Mouse (Mus musculus): Measurements from ENCODE around the gene Gtf2f2. TPM values are rescaled to one million over a fixed set of nuclear protein-coding genes. Genes with fewer than 3 reads are reported as not detected.

Gene Gtf2f2
- polyA plus RNA-seq, 1 experiment from 2014 or later, result 55.9 TPM

DNA sequence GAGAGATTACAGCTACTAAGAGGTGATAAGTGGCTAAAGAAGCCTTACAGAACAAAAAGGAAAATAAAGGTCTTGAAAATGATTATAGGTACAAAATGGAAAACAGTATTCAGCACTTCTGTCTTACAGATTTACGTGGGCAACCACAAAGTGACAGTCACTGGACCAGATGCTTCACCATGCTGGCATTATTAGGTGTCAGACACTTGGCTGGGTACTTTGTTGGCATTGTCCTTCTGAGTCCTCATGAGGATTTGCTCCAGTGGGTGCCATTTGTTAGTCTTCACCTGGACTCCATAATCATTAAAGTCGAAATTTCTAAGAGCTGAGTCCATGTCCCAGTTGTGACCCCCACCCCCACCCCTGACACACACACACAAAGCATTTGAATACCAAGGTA is 3.7 kb upstream of the Gtf2f2 start:
- Histone ChIP-seq H3K4me1 (ENCODE audit: control insufficient read depth, insufficient read depth, low read length) (no peaks in the 10 kb centered on the region), H3K27ac (replicated peaks; ENCODE audit: low read depth, low read length) (no peak overlapping the region), H3K36me3 (replicated peaks; ENCODE audit: control insufficient read depth, insufficient read depth, low read depth, low read length) (no peaks in the 10 kb centered on the region), H3K9ac (replicated peaks; ENCODE audit: low read length) (no peak overlapping the region), H3K27me3 (ENCODE audit: control insufficient read depth, insufficient read depth, low read length) (no peaks in the 10 kb centered on the region), H3K4me2 (ENCODE audit: low read depth, low read length) (no peak overlapping the region), H3K9me3 (replicated peaks; ENCODE audit: control insufficient read depth, low read length) (no peaks in the 10 kb centered on the region), H3K4me3 (ENCODE audit: low read depth, low read length) (no peak overlapping the region)
- no peak for ATAC-seq (replicated peaks; ENCODE audit: insufficient number of reproducible peaks, low FRiP score, low TSS enrichment, low read depth)
- 64% methylated on average over 2 of the region's 2 CpGs for whole genome bisulfite sequencing
- DNase-seq (ENCODE audit: low spot score), result no peak

DNA sequence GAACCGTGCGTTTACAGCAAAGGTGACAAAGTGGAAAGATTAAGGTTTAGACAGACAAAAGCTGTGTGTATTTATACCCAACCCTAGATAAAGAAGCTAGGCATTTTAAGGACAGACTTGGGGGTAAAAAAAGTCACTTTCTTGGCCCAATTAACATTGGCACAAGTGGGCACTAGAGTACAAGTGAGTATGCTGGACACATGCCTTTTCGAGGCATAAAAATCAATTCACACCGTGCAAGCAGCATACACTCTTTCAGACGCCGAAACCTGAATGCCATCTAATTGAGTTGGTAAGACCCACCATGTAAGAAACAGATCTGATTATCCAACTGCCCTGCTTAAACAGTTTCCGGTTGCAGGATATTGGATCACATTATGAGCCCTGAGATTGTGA is 395 bp upstream of the Gtf2f2 start:
- H3K4me2 ChIP-seq (ENCODE audit: low read depth, low read length), result peak overlapping the region; percentile 45
- no peak overlapping the region for H3K9ac ChIP-seq (replicated peaks; ENCODE audit: low read length)
- peak; percentile 6 for DNase-seq (ENCODE audit: low spot score)
- no peaks in the 10 kb centered on the region for H3K4me1 ChIP-seq (ENCODE audit: control insufficient read depth, insufficient read depth, low read length)
- no peaks in the 10 kb centered on the region for H3K9me3 ChIP-seq (replicated peaks; ENCODE audit: control insufficient read depth, low read length)
- H3K36me3 ChIP-seq (replicated peaks; ENCODE audit: control insufficient read depth, insufficient read depth, low read depth, low read length), result no peaks in the 10 kb centered on the region
- peak overlapping the region; percentile 91; the same call in 1 of the 2 replicates for H3K4me3 ChIP-seq (ENCODE audit: low read depth, low read length)
- 26% methylated on average over 7 of the region's 7 CpGs for whole genome bisulfite sequencing
- ATAC-seq (replicated peaks; ENCODE audit: insufficient number of reproducible peaks, low FRiP score, low TSS enrichment, low read depth), result peak; percentile 53
- no peaks in the 10 kb centered on the region for H3K27me3 ChIP-seq (ENCODE audit: control insufficient read depth, insufficient read depth, low read length)
- no peak overlapping the region for H3K27ac ChIP-seq (replicated peaks; ENCODE audit: low read depth, low read length)

DNA sequence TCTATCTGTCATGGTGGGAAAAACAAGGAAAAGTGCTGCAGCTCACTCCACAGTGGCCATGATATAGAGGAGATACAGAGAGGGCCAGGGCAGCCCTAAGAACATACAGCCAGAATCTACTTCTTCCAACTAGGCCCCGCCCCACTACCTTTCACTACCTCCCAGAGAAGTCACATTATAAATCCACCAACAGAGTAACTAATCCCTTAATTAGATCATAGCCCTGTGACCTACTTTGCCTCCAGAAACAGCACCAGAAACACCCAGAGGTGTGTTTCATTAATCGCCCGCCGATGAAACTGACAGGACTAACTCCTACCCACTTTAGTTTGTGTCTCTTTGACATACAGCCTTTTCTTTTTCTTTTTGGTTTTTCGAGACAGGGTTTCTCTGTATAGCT is 1.5 kb downstream of the Gtf2f2 start:
- DNase-seq (ENCODE audit: low spot score) (no peak), ATAC-seq (replicated peaks; ENCODE audit: insufficient number of reproducible peaks, low FRiP score, low TSS enrichment, low read depth) (no peak)
- 79% methylated on average over 5 of the region's 5 CpGs for WGBS
- no peak overlapping the region for H3K27ac ChIP-seq (replicated peaks; ENCODE audit: low read depth, low read length)
- no peaks in the 10 kb centered on the region for H3K9me3 ChIP-seq (replicated peaks; ENCODE audit: control insufficient read depth, low read length)
- no peaks in the 10 kb centered on the region for H3K4me1 ChIP-seq (ENCODE audit: control insufficient read depth, insufficient read depth, low read length)
- no peak overlapping the region for H3K4me2 ChIP-seq (ENCODE audit: low read depth, low read length)
- no peaks in the 10 kb centered on the region for H3K27me3 ChIP-seq (ENCODE audit: control insufficient read depth, insufficient read depth, low read length)
- H3K9ac ChIP-seq (replicated peaks; ENCODE audit: low read length), result no peak overlapping the region
- H3K36me3 ChIP-seq (replicated peaks; ENCODE audit: control insufficient read depth, insufficient read depth, low read depth, low read length), result no peaks in the 10 kb centered on the region
- peak overlapping the region; percentile 91 for H3K4me3 ChIP-seq (ENCODE audit: low read depth, low read length)

DNA sequence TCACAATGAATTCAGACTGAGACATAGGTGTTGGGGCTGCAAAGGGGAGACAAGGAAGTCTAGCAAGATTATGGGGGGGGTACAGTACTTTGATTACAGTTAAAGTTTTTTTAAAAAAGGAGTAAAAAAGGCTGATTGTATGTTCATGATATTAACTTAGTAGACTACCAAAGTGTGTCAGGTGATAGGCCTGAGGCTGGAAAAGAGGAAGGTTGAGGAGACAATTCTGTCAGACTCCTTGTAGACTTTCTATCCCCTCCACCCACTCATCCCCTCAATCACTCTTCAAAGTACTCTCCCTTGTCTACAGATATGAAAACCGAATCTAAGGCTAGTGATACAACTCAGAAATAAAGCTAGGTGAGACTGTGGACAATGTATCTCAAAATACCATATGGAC is 2.5 kb downstream of the Gtf2f2 start:
- ATAC-seq (replicated peaks; ENCODE audit: insufficient number of reproducible peaks, low FRiP score, low TSS enrichment, low read depth) (no peak), DNase-seq (ENCODE audit: low spot score) (no peak)
- Histone ChIP-seq H3K4me1 (ENCODE audit: control insufficient read depth, insufficient read depth, low read length) (no peaks in the 10 kb centered on the region), H3K9ac (replicated peaks; ENCODE audit: low read length) (no peak overlapping the region), H3K27ac (replicated peaks; ENCODE audit: low read depth, low read length) (no peak overlapping the region), H3K4me2 (ENCODE audit: low read depth, low read length) (no peak overlapping the region), H3K4me3 (ENCODE audit: low read depth, low read length) (no peak overlapping the region), H3K36me3 (replicated peaks; ENCODE audit: control insufficient read depth, insufficient read depth, low read depth, low read length) (no peaks in the 10 kb centered on the region), H3K27me3 (ENCODE audit: control insufficient read depth, insufficient read depth, low read length) (no peaks in the 10 kb centered on the region), H3K9me3 (replicated peaks; ENCODE audit: control insufficient read depth, low read length) (no peaks in the 10 kb centered on the region)
- WGBS, result 94% methylated on average over 1 of the region's 1 CpGs

DNA sequence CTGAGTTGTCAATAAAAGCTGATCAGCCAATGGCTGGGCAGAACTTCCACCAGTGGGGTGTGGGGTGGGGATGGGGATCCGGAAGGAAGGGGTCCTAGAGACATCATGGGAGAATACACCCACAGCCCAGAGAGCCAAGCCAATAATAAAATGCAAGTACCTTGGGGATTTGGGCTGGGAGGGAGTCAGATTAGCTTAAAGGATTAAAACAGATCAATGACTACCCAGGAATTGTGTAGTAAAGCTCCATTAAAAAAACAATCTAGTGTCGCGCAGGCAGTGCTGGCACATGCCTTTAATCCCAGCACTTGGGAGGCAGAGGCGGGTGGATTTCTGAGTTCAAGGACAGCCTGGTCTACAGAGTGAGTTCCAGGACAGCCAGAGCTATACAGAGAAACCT is 5.7 kb downstream of the Gtf2f2 start:
- Histone ChIP-seq H3K9ac (replicated peaks; ENCODE audit: low read length) (no peak overlapping the region), H3K4me2 (ENCODE audit: low read depth, low read length) (no peak overlapping the region), H3K27me3 (ENCODE audit: control insufficient read depth, insufficient read depth, low read length) (no peaks in the 10 kb centered on the region), H3K36me3 (replicated peaks; ENCODE audit: control insufficient read depth, insufficient read depth, low read depth, low read length) (no peaks in the 10 kb centered on the region), H3K9me3 (replicated peaks; ENCODE audit: control insufficient read depth, low read length) (no peaks in the 10 kb centered on the region), H3K4me1 (ENCODE audit: control insufficient read depth, insufficient read depth, low read length) (no peaks in the 10 kb centered on the region), H3K4me3 (ENCODE audit: low read depth, low read length) (no peak overlapping the region), H3K27ac (replicated peaks; ENCODE audit: low read depth, low read length) (no peak overlapping the region)
- DNase-seq (ENCODE audit: low spot score), result no peak
- 91% methylated on average over 4 of the region's 4 CpGs for WGBS
- ATAC-seq (replicated peaks; ENCODE audit: insufficient number of reproducible peaks, low FRiP score, low TSS enrichment, low read depth), result no peak

DNA sequence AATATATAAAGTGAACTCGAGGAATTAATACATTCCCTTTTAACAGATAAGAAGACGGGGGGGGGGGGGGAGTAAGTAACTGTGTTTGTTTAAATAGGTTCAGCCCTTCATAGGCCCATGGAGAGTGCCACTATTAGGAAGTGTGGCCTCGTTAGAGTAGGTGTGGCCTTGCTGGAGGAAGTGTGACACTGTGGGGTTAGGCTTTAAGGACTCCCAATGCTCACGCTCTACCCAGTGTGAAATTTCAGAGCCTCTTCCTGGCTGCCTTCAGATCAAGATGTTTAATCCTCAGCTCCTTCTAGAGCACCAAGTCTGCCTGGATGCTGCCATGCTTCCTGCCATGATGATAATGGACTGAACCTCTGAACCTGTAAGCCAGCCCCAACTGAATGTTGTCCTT is 8.9 kb downstream of the Gtf2f2 start:
- no peaks in the 10 kb centered on the region for H3K4me1 ChIP-seq (ENCODE audit: control insufficient read depth, insufficient read depth, low read length)
- no peaks in the 10 kb centered on the region for H3K36me3 ChIP-seq (replicated peaks; ENCODE audit: control insufficient read depth, insufficient read depth, low read depth, low read length)
- H3K4me3 ChIP-seq (ENCODE audit: low read depth, low read length), result no peak overlapping the region
- no peak for DNase-seq (ENCODE audit: low spot score)
- no peak overlapping the region for H3K9ac ChIP-seq (replicated peaks; ENCODE audit: low read length)
- no peaks in the 10 kb centered on the region for H3K9me3 ChIP-seq (replicated peaks; ENCODE audit: control insufficient read depth, low read length)
- H3K4me2 ChIP-seq (ENCODE audit: low read depth, low read length), result no peak overlapping the region
- no peaks in the 10 kb centered on the region for H3K27me3 ChIP-seq (ENCODE audit: control insufficient read depth, insufficient read depth, low read length)
- 85% methylated on average over 4 of the region's 4 CpGs for WGBS
- ATAC-seq (replicated peaks; ENCODE audit: insufficient number of reproducible peaks, low FRiP score, low TSS enrichment, low read depth), result no peak
- H3K27ac ChIP-seq (replicated peaks; ENCODE audit: low read depth, low read length), result no peak overlapping the region

DNA sequence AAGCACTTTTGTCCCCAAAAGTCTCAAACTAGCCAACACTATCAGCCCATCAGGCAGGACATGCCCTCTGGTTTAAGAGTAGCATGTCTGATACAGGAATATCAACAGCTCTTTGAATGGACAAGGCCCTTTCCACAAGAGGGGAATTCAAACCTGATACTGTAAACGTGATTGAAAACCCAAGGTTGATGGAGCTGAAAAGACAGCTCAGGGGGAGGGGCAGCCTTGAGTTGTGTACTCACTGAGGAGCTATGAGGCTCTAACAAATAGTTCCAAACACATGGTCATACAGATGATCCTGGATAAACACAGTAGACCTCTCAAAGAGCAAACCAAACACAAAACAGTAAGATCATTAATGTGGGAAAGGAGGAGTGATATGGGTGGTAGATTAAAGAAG is 12.6 kb downstream of the Gtf2f2 start:
- no peaks in the 10 kb centered on the region for H3K36me3 ChIP-seq (replicated peaks; ENCODE audit: control insufficient read depth, insufficient read depth, low read depth, low read length)
- H3K9me3 ChIP-seq (replicated peaks; ENCODE audit: control insufficient read depth, low read length), result no peaks in the 10 kb centered on the region
- no peak for ATAC-seq (replicated peaks; ENCODE audit: insufficient number of reproducible peaks, low FRiP score, low TSS enrichment, low read depth)
- no peak overlapping the region for H3K27ac ChIP-seq (replicated peaks; ENCODE audit: low read depth, low read length)
- no peak for DNase-seq (ENCODE audit: low spot score)
- 65% methylated on average over 1 of the region's 1 CpGs for WGBS
- H3K4me1 ChIP-seq (ENCODE audit: control insufficient read depth, insufficient read depth, low read length), result no peaks in the 10 kb centered on the region
- H3K9ac ChIP-seq (replicated peaks; ENCODE audit: low read length), result no peak overlapping the region
- no peak overlapping the region for H3K4me2 ChIP-seq (ENCODE audit: low read depth, low read length)
- H3K4me3 ChIP-seq (ENCODE audit: low read depth, low read length), result no peak overlapping the region
- H3K27me3 ChIP-seq (ENCODE audit: control insufficient read depth, insufficient read depth, low read length), result no peaks in the 10 kb centered on the region

DNA sequence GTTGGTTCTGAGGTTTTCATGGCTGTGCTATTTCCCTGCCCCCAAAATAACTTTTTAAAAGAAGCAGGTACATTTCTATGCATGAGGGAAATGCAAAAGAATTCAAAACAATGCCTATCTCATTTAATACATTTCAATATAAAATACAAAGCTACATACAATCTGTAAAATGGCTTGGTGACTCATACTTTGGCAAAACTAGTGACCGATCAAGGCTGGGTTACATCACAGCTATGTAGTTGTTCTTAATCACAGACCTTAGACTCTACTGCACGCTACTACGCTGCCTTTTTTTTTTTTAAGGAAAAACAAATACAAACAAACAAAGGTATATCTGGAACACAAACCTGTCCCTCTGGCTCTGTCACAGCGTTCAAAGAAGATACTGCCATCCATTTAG is 18.3 kb downstream of the Gtf2f2 start:
- Histone ChIP-seq H3K9ac (replicated peaks; ENCODE audit: low read length) (no peak overlapping the region), H3K4me1 (ENCODE audit: control insufficient read depth, insufficient read depth, low read length) (no peaks in the 10 kb centered on the region), H3K36me3 (replicated peaks; ENCODE audit: control insufficient read depth, insufficient read depth, low read depth, low read length) (no peaks in the 10 kb centered on the region), H3K4me2 (ENCODE audit: low read depth, low read length) (no peak overlapping the region), H3K27ac (replicated peaks; ENCODE audit: low read depth, low read length) (no peak overlapping the region), H3K27me3 (ENCODE audit: control insufficient read depth, insufficient read depth, low read length) (no peaks in the 10 kb centered on the region), H3K4me3 (ENCODE audit: low read depth, low read length) (no peak overlapping the region), H3K9me3 (replicated peaks; ENCODE audit: control insufficient read depth, low read length) (no peaks in the 10 kb centered on the region)
- no peak for DNase-seq (ENCODE audit: low spot score)
- 94% methylated on average over 4 of the region's 4 CpGs for WGBS
- ATAC-seq (replicated peaks; ENCODE audit: insufficient number of reproducible peaks, low FRiP score, low TSS enrichment, low read depth), result no peak

Data from embryonic facial prominence, embryonic 11.5 days (tissue).